Mouse (Mus musculus) neutrophil, adult 59 days (primary cell): ENCODE data around the gene Gm3727. TPM values are rescaled to one million over a fixed set of nuclear protein-coding genes. Genes with fewer than 3 reads are reported as not detected.

Experiments used
- total RNA-seq, 2 experiments: library from RNA; stranded (reverse); gene quantifications; 1 replicate in 1 of 2; 2 replicates in 1 of 2; pipeline ENCODE4 v1.2.4; 2023

The Gm3727 gene
- not detected for total RNA-seq

GRCm38 (mm10) chr14:7264614-7265013 is at the start of gene Gm3727:
Gene Gm3727 (minus strand): TSS chr14:7264714.

Other genes with a start within 250 kb of the Gm3727 start
- gene Gm10406, start 237.3 kb downstream of the Gm3727 start, total RNA-seq: not detected
- not detected for gene Gm3685, start 219.7 kb downstream of the Gm3727 start, total RNA-seq
- gene Gm3696, start 164.1 kb downstream of the Gm3727 start, total RNA-seq: under 1 TPM in 1 of 2 experiments, not detected in 1; 0.20 TPM
- not detected for gene Gm6676, start 139.3 kb downstream of the Gm3727 start, total RNA-seq
- not detected for gene Gm3512, start 90.2 kb downstream of the Gm3727 start, total RNA-seq
- gene Gm16434, start 70.2 kb downstream of the Gm3727 start, total RNA-seq: not detected
- gene Gm3739, start 50.3 kb upstream of the Gm3727 start, total RNA-seq: not detected
- gene Gm5797, start 67.7 kb upstream of the Gm3727 start, total RNA-seq: not detected
- not detected for gene Gm8374, start 100.4 kb upstream of the Gm3727 start, total RNA-seq
- gene Gm3755, start 186.2 kb upstream of the Gm3727 start, total RNA-seq: not detected
- gene Gm3752, start 219.0 kb upstream of the Gm3727 start, total RNA-seq: not detected